Mouse (Mus musculus): Measurements from ENCODE around the gene Gm20671. TPM values are rescaled to one million over a fixed set of nuclear protein-coding genes. Genes with fewer than 3 reads are reported as not detected.

Gene Gm20671
- polyA plus RNA-seq, 1 experiment: 0.06 TPM

DNA sequence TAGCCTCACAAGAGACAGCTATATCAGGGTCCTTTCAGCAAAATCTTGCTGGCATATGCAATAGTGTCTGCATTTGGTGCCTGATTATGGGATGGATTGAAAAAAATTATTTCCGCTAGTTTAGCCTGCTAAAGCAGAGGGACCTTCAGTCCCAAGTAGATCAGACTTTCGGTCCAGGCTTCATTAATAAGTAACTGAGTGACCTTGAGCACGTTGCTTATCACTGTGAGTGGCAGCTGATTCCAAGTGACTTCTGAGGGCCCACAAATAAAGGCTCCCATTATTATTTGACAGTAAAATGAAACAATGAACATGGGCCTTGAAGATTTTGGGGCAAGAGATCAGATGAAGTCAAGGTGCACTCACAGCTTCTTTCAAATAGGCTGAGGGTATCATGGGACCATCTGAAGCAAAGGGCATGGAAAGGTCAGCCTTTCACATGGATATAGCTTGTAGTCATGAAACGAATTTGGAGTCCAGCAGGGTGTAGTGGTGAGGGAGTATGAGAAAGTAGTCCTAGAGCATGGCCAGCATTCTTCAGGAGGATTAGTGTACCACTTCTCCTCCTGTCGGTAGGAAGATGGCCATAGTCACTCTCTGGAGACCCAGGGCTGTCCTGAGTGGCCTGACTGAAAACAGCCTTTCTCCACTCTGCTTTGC, 129.6 kb downstream of the Gm20671 start:
- TF ChIP-seq MYOG (IDR thresholded peaks at IDR 0.05; ENCODE audit: control insufficient read depth, extremely low read depth, insufficient read length) (no peak), MYOD1 (IDR thresholded peaks at IDR 0.05; ENCODE audit: control insufficient read depth, insufficient read length, low read depth) (no peak), USF1 (IDR thresholded peaks at IDR 0.05; ENCODE audit: low read depth) (no peak)
- Histone ChIP-seq H3ac (ENCODE audit: control insufficient read depth, insufficient read length, low read depth) (no peak overlapping the region), H3K79me2 (ENCODE audit: control insufficient read depth, insufficient read depth) (no peaks in the 10 kb centered on the region), H3K36me3 (ENCODE audit: control insufficient read depth, insufficient read depth) (no peaks in the 10 kb centered on the region), H3K4me3 (ENCODE audit: insufficient read depth, poor library complexity, severe bottlenecking) (no peak overlapping the region), H3K27me3 (ENCODE audit: control insufficient read depth, insufficient read depth, insufficient read length) (no peaks in the 10 kb centered on the region), H3K79me3 (ENCODE audit: low read depth) (no peaks in the 10 kb centered on the region)

DNA sequence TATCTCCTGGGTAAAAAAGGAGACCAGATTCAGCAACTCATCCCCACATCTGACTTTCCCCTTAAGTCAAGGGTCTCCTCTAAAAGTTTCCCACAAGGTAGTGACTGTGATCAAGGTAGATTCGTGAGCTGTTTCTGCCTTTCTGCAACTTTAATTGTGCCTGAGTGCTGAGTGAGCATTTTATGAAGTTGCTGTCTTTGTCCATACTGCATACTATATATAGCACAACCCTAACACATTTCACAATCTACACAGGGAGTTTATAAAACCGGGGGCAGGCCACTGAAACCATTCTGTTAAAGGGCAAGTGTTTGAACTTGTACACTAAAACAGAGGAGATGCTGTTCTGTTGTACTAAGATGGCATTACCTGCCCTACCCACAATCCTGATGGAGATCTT, 133.5 kb downstream of the Gm20671 start:
- no peaks in the 10 kb centered on the region for H3K79me2 ChIP-seq (ENCODE audit: control insufficient read depth, insufficient read depth)

More for the DNA sequence above, 133.5 kb downstream of the Gm20671 start:
- Histone ChIP-seq H3K79me3 (ENCODE audit: low read depth) (no peaks in the 10 kb centered on the region), H3K27me3 (ENCODE audit: control insufficient read depth, insufficient read depth, insufficient read length) (no peaks in the 10 kb centered on the region), H3ac (ENCODE audit: control insufficient read depth, insufficient read length, low read depth) (no peak overlapping the region), H3K36me3 (ENCODE audit: control insufficient read depth, insufficient read depth) (no peaks in the 10 kb centered on the region), H3K4me3 (ENCODE audit: insufficient read depth, poor library complexity, severe bottlenecking) (no peak overlapping the region)
- TF ChIP-seq MAX (IDR thresholded peaks at IDR 0.05) (no peak), MYOG (IDR thresholded peaks at IDR 0.05; ENCODE audit: control insufficient read depth, extremely low read depth, insufficient read length) (no peak), USF1 (IDR thresholded peaks at IDR 0.05; ENCODE audit: low read depth) (no peak), CTCF (IDR thresholded peaks at IDR 0.05; ENCODE audit: control insufficient read depth, insufficient read depth, insufficient read length) (no peak), FOSL1 (IDR thresholded peaks at IDR 0.05; ENCODE audit: insufficient read depth, low read length, poor library complexity, severe bottlenecking) (no peak)

Other genes with a start within 250 kb of the Gm20671 start
- 2.5 TPM for gene Yes1, start 215.9 kb downstream of the Gm20671 start, polyA plus RNA-seq (2012; fragmentation: generic; extraction: Trizol)
- 39.9 TPM for gene Pisd, start 41.5 kb downstream of the Gm20671 start, polyA plus RNA-seq (2012; fragmentation: generic; extraction: Trizol)
- gene Prr14l, start 27.1 kb upstream of the Gm20671 start, polyA plus RNA-seq (2012; fragmentation: generic; extraction: Trizol): 3.9 TPM
- 11.6 TPM for gene Depdc5, start 36.6 kb upstream of the Gm20671 start, polyA plus RNA-seq (2012; fragmentation: generic; extraction: Trizol)
- 213 TPM for gene Ywhah, start 191.7 kb upstream of the Gm20671 start, polyA plus RNA-seq (2012; fragmentation: generic; extraction: Trizol)